Mouse (Mus musculus) forebrain, embryonic 10.5 days (tissue): Measurements from ENCODE around the gene Vmn1r239-ps. TPM values are rescaled to one million over a fixed set of nuclear protein-coding genes. Genes with fewer than 3 reads are reported as not detected.
"Not testable (repeated sequence)": the region's sequence is repeated elsewhere in the genome, so short reads cannot be mapped to it uniquely, and the experiment has no call there.

Source experiments
- DNase-seq: peaks from one replicate; pipeline ENCODE4 v3.0.0-alpha.2; 2017; ENCODE audit warnings: low spot score; ENCODE audit errors: extremely low spot score
- H3K27ac ChIP-seq: fragments of 300-500 bp; sonication (generic); 2 replicates; pipeline ENCODE4 v1.5.1; 2016; ENCODE audit warnings: mild to moderate bottlenecking
- H3K27me3 ChIP-seq: fragments of 300-500 bp; sonication (generic); 2 replicates; pipeline ENCODE4 v1.6.1; 2016; ENCODE audit warnings: mild to moderate bottlenecking; ENCODE audit not compliant: poor library complexity, severe bottlenecking
- H3K36me3 ChIP-seq: fragments of 300-500 bp; sonication (generic); replicated peaks from 2 replicates; pipeline ENCODE4 v1.6.1; 2016; ENCODE audit warnings: mild to moderate bottlenecking, moderate library complexity
- H3K4me1 ChIP-seq: fragments of 300-500 bp; sonication (generic); 2 replicates; pipeline ENCODE4 v1.6.1; 2016
- H3K4me3 ChIP-seq: fragments of 300-500 bp; sonication (generic); 2 replicates; pipeline ENCODE4 v1.5.1; 2016; ENCODE audit warnings: mild to moderate bottlenecking, moderate library complexity
- H3K9me3 ChIP-seq: fragments of 300-500 bp; sonication (generic); 2 replicates; pipeline ENCODE4 v1.6.1; 2016; ENCODE audit warnings: mild to moderate bottlenecking, moderate library complexity
- WGBS: fragments of 180-500 bp; shearing (Covaris S2); methylation state at CpG from one replicate; pipeline ENCODE4 v1.1.7; 2016; 5-methylcytosine and 5-hydroxymethylcytosine counted together
- polyA plus RNA-seq: library from polyadenylated mRNA; unstranded; fragments of >200 nt; fragmentation: Nextera tagmentation; extraction: Ambion mirVana; gene quantifications from 2 replicates; pipeline ENCODE4 v1.2.1, GENCODE M21; 2016

Vmn1r239-ps gene
- polyA plus RNA-seq: not detected in 2 replicates

GRCm38 (mm10) chrX:147453610-147454009, at the start of gene Vmn1r239-ps:
Gene Vmn1r239-ps, minus strand, starts transcription at chrX:147453710.
- 86% methylated on average over 1 of the region's 1 CpGs for WGBS
- not testable (repeated sequence) for H3K27me3 ChIP-seq, H3K9me3 ChIP-seq, H3K4me3 ChIP-seq, H3K36me3 ChIP-seq, H3K4me1 ChIP-seq, H3K27ac ChIP-seq, DNase-seq

DNA sequence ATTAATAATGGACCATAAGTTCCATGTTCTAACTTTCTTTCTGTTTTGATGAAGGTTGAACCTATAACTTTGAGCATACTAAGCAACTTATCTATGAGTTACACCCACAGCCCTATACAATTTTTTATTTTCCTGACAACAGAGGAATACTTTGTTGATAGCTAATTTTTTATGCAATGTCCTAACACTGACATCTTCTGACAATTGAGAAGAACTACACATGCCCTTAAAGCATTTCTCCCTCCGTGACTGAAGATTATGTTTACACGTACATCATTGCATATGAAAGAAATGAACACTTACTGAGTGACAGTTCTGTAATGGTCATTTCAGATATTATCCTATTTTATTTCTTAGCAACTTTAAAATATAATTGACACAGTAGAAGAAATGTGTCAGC, 36.0 kb upstream of the Vmn1r239-ps start:
- no peaks in the 10 kb centered on the region for H3K36me3 ChIP-seq
- no peak for DNase-seq
- no peak overlapping the region for H3K27ac ChIP-seq
- no peaks in the 10 kb centered on the region for H3K9me3 ChIP-seq
- H3K4me3 ChIP-seq: no peak overlapping the region
- WGBS: 84% methylated on average over 2 of the region's 2 CpGs
- H3K27me3 ChIP-seq: no peaks in the 10 kb centered on the region
- H3K4me1 ChIP-seq: no peaks in the 10 kb centered on the region

DNA sequence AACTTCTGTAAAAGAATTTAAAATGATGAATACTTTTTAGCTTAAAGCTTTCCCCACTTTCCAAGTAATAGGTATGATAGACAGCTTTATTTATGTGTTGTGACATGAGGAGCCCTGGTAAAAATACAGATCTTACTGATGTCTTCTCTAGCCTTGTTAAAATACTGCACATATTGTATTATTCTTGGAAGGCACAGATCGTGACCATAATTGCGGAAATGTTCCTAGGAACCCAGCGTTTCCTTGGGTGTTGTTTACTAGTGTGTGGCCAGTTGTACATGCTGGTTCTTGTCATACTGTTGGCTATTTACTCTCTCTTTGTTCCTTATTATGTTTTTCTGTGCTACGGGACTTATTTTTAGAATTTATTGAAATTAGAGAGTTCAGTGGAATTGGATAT, 10.1 kb downstream of the Vmn1r239-ps start:
- no peak for DNase-seq
- WGBS: 93% methylated on average over 4 of the region's 4 CpGs

DNA sequence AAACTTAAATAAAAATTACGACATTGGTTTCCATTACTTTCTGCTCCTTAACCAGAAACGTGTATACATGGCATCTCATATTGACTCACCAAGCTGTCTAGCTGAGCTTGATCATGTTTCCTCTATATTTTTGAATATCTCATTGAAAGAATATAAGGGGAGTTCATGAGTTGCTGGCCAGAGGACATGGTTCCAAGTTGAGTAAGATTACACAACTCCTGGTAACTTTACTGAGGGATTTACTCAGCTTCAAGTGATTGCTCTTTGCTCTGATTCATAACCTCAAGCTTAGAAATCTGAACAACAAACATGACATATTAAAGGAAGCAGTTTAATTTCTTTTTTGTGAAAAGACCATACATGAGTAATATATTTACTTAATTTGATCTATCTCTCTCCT, 18.1 kb downstream of the Vmn1r239-ps start:
- Histone ChIP-seq H3K36me3 (no peaks in the 10 kb centered on the region), H3K9me3 (no peaks in the 10 kb centered on the region), H3K4me1 (no peaks in the 10 kb centered on the region), H3K27ac (no peak overlapping the region), H3K27me3 (no peaks in the 10 kb centered on the region), H3K4me3 (no peak overlapping the region)
- 81% methylated on average over 2 of the region's 2 CpGs for WGBS
- no peak for DNase-seq

More for the DNA sequence above, 10.1 kb downstream of the Vmn1r239-ps start:
- Histone ChIP-seq H3K27ac (no peak overlapping the region), H3K4me3 (no peak overlapping the region), H3K36me3 (no peaks in the 10 kb centered on the region), H3K9me3 (no peaks in the 10 kb centered on the region), H3K27me3 (no peaks in the 10 kb centered on the region), H3K4me1 (no peaks in the 10 kb centered on the region)

- WGBS: 82% methylated on average over 1 of the region's 1 CpGs
- Histone ChIP-seq H3K4me1 (no peaks in the 10 kb centered on the region), H3K4me3 (no peak overlapping the region), H3K27ac (no peak overlapping the region), H3K9me3 (no peaks in the 10 kb centered on the region), H3K27me3 (no peaks in the 10 kb centered on the region), H3K36me3 (no peaks in the 10 kb centered on the region)
- DNase-seq: no peak
Measured at GRCm38 (mm10) chrX:147429753-147430152, 23.8 kb downstream of the Vmn1r239-ps start.

DNA sequence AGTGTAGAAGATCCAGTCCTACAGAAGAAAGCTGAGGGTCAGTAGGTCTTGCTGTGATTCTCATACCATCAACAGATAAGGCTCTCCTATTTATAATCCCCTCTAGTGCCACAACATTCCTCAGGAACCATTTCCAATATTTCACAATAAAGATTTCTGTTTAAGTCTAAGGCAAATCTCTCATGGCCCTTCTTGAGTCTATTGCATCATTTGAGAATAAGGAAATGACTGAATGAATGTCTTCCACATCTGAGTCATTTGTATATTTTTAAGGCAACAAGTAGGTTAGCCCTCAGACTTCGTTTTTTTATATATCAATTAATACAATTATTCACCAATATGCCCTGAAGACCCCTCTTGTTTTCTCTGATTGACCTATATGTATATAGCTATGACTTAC, 24.4 kb downstream of the Vmn1r239-ps start, which contains the start of gene Il13ra2:
Gene Il13ra2, minus strand, starts transcription at position 64 of the 400 bp plus-strand sequence.
- Histone ChIP-seq H3K27me3 (no peaks in the 10 kb centered on the region), H3K9me3 (no peaks in the 10 kb centered on the region), H3K4me1 (no peaks in the 10 kb centered on the region), H3K27ac (no peak within 1 kb of the TSS), H3K4me3 (no peak within 1 kb of the TSS), H3K36me3 (no peaks in the 10 kb centered on the region)
- no peak for DNase-seq
- 53% methylated on average over 1 of the region's 1 CpGs for WGBS

Other genes starting within 250 kb of the Vmn1r239-ps start
- gene Il13ra2, start 24.5 kb downstream of the Vmn1r239-ps start, polyA plus RNA-seq: not detected in 2 replicates
- gene Lrch2, start 100.4 kb upstream of the Vmn1r239-ps start, polyA plus RNA-seq: 5.5 and 5.7 TPM in 2 replicates